Mouse (Mus musculus) bone marrow macrophage, adult 2 months (primary cell): ENCODE results near the gene Dhx32.
"Not testable (repeated sequence)": the region's sequence is repeated elsewhere in the genome, so short reads cannot be mapped to it uniquely, and the experiment has no call there.

Experiments used
- CTCF ChIP-seq: IDR thresholded peaks from 2 replicates; pipeline ENCODE4 v1.5.1; 2012; ENCODE audit warnings: low read depth, mild to moderate bottlenecking, low read length, moderate library complexity
- POLR2A ChIP-seq: IDR thresholded peaks from 2 replicates; pipeline ENCODE4 v1.6.1; 2012; ENCODE audit warnings: mild to moderate bottlenecking, low read depth, low read length, borderline replicate concordance

DNA sequence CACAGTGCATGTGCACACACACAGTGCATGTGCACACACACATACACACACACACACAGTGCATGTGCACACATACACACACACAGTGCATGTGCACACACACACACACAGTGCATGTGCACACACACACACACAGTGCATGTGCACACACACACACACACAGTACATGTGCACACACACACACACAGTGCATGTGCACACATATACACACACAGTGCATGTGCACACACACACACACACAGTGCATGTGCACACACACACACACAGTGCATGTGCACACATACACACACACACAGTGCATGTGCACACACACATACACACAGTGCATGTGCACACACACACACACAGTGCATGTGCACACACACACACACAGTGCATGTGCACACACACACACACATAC, 96.9 kb downstream of the Dhx32 start:
- not testable (repeated sequence) for TF ChIP-seq CTCF, POLR2A
